Mouse (Mus musculus) small intestine, adult 2 months (tissue): ENCODE results near the gene Ezh2.

ENCODE experiments used
- CTCF ChIP-seq: fragments of 200-500 bp; IDR thresholded peaks from 2 replicates; pipeline ENCODE4 v1.5.1; 2012; ENCODE audit warnings: low read depth, mild to moderate bottlenecking, control low read depth, inconsistent platforms, low read length, moderate library complexity, mixed read lengths; ENCODE audit not compliant: insufficient replicate concordance, insufficient read length; ENCODE audit errors: extremely low read depth
- POLR2A ChIP-seq: fragments of 200-500 bp; IDR thresholded peaks from 2 replicates; pipeline ENCODE4 v1.6.1; 2012; ENCODE audit warnings: low read depth, mild to moderate bottlenecking, control low read depth, inconsistent platforms, low read length, moderate library complexity

DNA sequence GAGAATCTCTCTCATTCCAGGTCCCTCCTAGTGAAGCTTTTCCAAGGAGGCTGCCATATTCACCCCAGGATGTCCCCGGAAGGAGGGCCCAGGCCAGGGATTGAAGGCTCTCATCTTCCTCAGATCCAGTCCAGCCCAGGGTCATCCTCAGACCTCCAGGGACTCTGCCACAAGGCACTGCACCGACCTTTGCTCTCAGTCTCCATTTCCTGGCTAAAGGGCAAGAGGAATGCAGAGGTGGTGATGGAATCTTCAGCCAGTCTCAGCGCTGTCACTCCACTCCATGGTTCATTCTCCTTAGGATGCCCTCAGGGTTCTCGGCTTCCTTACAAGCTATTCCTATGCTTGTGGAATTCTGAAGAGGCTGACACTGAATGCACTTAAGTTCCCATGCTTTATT lies 68.7 kb downstream of the Ezh2 start:
- TF ChIP-seq POLR2A (no peak), CTCF (no peak)
